Mouse (Mus musculus) heart, adult 2 months (tissue): ENCODE measurements around the gene Plcb2. TPM values are rescaled to one million over a fixed set of nuclear protein-coding genes. Genes with fewer than 3 reads are reported as not detected.

Experiments
- DNase-seq, 2 experiments: peaks; one replicate each; pipeline ENCODE4 v3.0.0; 2021
- H3K27ac ChIP-seq: fragments of 200-600 bp; 2 replicates; pipeline ENCODE4 v1.8.1; 2022
- H3K27me3 ChIP-seq: fragments of 200-500 bp; 2 replicates; pipeline ENCODE4 v1.6.1; 2012; ENCODE audit warnings: mild to moderate bottlenecking, low read length, inconsistent platforms, mixed read lengths; ENCODE audit not compliant: control insufficient read depth, insufficient read depth
- H3K36me3 ChIP-seq: fragments of 200-500 bp; 2 replicates; pipeline ENCODE4 v1.6.1; 2012; ENCODE audit warnings: low read length, inconsistent platforms; ENCODE audit not compliant: control insufficient read depth, insufficient read depth
- H3K4me1 ChIP-seq: fragments of 200-500 bp; 2 replicates; pipeline ENCODE4 v1.6.1; 2011; ENCODE audit warnings: low read length; ENCODE audit not compliant: control insufficient read depth, insufficient read depth
- H3K4me3 ChIP-seq: fragments of 200-600 bp; 2 replicates; pipeline ENCODE4 v1.8.1; 2022
- H3K79me2 ChIP-seq: fragments of 200-500 bp; replicated peaks from 2 replicates; pipeline ENCODE4 v1.6.1; 2012; ENCODE audit warnings: mild to moderate bottlenecking, inconsistent platforms, low read length, moderate library complexity, mixed read lengths; ENCODE audit not compliant: control insufficient read depth, insufficient read depth
- H3K9ac ChIP-seq: fragments of 200-500 bp; 2 replicates; pipeline ENCODE4 v1.6.1; 2012; ENCODE audit warnings: low read depth, mild to moderate bottlenecking, control low read depth, inconsistent platforms, low read length, mixed read lengths
- CTCF ChIP-seq: fragments of 200-600 bp; IDR thresholded peaks from 2 replicates; pipeline ENCODE4 v1.8.1; 2022; ENCODE audit warnings: antibody characterized with exemption, mild to moderate bottlenecking, moderate library complexity
- EP300 ChIP-seq: fragments of 200-500 bp; IDR thresholded peaks from 2 replicates; pipeline ENCODE4 v1.6.1; 2011; ENCODE audit warnings: low read depth, low read length, control low read depth; ENCODE audit not compliant: insufficient read depth
- POLR2A ChIP-seq: fragments of 200-500 bp; IDR thresholded peaks from 2 replicates; pipeline ENCODE4 v1.6.1; 2011; ENCODE audit warnings: mild to moderate bottlenecking, low read depth, low read length, control low read depth; ENCODE audit not compliant: insufficient read depth
- WGBS: fragments of 180-500 bp; shearing (Covaris S2); methylation state at CpG from one replicate; pipeline ENCODE4 v1.1.7; 2018; 5-methylcytosine and 5-hydroxymethylcytosine counted together
- intact Hi-C: fragments of 180-260 bp; cut with DNase I; formaldehyde crosslinking; loops from one replicate; pipeline ENCODE4 v1.15.1; 2025
- polyA plus RNA-seq: library from polyadenylated mRNA; depleted of rRNA; stranded (reverse); fragments of >200 nt; gene quantifications from 2 replicates; pipeline ENCODE4 v1.2.3, GENCODE M21; 2012
- total RNA-seq, 2 experiments: library from RNA; stranded (reverse); gene quantifications; 2 replicates each; pipeline ENCODE4 v1.2.3; 2021

Plcb2 gene
- total and polyA plus RNA-seq, 3 experiments = 2.4 to 2.6 (median 2.5) TPM

DNA sequence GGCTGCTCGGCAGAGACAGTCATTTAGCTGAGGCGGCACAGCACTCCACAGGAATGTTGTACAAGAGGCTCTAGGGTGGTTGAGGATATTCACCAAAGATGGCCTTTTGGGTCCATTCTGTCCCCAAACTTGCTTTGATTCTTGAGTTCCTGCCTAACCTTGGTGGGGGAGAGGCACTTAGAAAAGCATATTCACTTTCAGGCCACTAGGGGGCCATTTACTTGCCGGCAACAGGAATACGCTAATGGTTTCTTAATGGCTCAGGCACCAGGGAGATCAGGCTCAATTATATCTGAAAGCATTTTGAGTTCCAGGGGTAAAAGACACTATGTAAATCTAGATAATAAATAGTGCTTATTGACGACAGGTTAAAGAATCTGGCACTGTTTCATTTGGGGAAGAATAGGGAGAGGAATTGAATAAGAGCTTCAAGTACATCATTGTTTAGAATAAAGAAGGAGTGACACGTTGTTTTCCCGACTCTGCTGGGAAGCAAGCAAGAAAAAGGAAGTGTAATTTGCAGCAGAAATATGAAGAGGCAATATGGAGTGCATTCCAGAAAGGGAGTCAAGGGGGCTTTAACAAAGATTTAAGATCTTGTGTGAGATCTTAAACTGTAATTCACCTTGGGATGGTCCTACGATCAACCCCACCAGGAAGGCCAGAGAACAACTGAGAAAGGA, 15.2 kb upstream of the Plcb2 start:
- DNase-seq = peak in 1 of 2 experiments; percentile 29
- Histone ChIP-seq H3K9ac (no peak overlapping the region), H3K79me2 (no peaks in the 10 kb centered on the region), H3K4me1 (peaks cover 6% of the 10 kb centered on the region), H3K36me3 (0 out of 2 replicates have a peak, but pooled peaks cover under 1% of the 10 kb centered on the region), H3K27ac (no peak overlapping the region), H3K4me3 (no peak overlapping the region), H3K27me3 (no peaks in the 10 kb centered on the region)
- WGBS = 27% methylated on average over 8 of the region's 8 CpGs
- intact Hi-C loops = loop anchor here (1.0 to 10.0 kb wide), 3 partner anchors 36 to 259 kb away; partner anchors contain the start of gene Disp2
- TF ChIP-seq EP300 (peak; percentile 58; the same call in 1 of the 2 replicates), CTCF (peak; percentile 96), POLR2A (no peak)

- DNase-seq = no peak
- H3K79me2 ChIP-seq = no peaks in the 10 kb centered on the region
- H3K4me1 ChIP-seq = peaks cover 4% of the 10 kb centered on the region
- no peak overlapping the region for H3K9ac ChIP-seq
- no peak overlapping the region for H3K4me3 ChIP-seq
- TF ChIP-seq EP300 = no peak
- no peak for TF ChIP-seq POLR2A
- TF ChIP-seq CTCF = no peak
- no peaks in the 10 kb centered on the region for H3K27me3 ChIP-seq
- WGBS = 55% methylated on average over 9 of the region's 9 CpGs
- no peak overlapping the region for H3K27ac ChIP-seq
- intact Hi-C loops = loop anchor here (10.0 kb wide), 1 partner anchor 256 kb away; no protein-coding TSS in a partner anchor
- no peaks in the 10 kb centered on the region for H3K36me3 ChIP-seq
Measured at GRCm38 (mm10) chr2:118741183-118741582, 12.9 kb upstream of the Plcb2 start.

DNA sequence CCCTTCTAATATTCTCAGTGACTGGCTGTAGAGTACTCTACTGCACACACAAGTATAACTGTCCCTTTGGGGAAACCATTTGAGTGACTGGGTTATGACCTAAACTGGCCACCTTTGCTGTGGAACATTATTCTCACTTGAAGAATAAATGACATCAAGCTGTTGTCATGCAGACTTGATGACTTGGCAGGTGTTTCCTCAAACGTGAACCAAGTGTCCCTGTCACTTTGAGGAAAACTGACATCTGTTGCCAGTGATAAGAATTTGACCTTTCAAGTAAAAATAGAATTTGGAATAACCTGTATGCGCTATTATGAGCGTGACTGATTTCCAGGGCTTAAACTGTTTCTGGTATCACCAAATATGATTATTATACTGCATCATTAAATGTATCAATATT, 12.1 kb upstream of the Plcb2 start:
- Histone ChIP-seq H3K9ac (no peak overlapping the region), H3K36me3 (no peaks in the 10 kb centered on the region), H3K27ac (no peak overlapping the region), H3K27me3 (no peaks in the 10 kb centered on the region), H3K4me3 (no peak overlapping the region), H3K79me2 (no peaks in the 10 kb centered on the region), H3K4me1 (peaks cover 4% of the 10 kb centered on the region)
- intact Hi-C loops = loop anchor here (10.0 kb wide), 1 partner anchor 256 kb away; no protein-coding TSS in a partner anchor
- DNase-seq = no peak
- 10% methylated on average over 3 of the region's 3 CpGs for WGBS
- no peak for TF ChIP-seq EP300
- TF ChIP-seq POLR2A = no peak
- no peak for TF ChIP-seq CTCF

- Histone ChIP-seq H3K4me3 (no peak overlapping the region), H3K36me3 (no peaks in the 10 kb centered on the region), H3K9ac (no peak overlapping the region), H3K79me2 (no peaks in the 10 kb centered on the region), H3K4me1 (no peaks in the 10 kb centered on the region), H3K27ac (no peak overlapping the region), H3K27me3 (no peaks in the 10 kb centered on the region)
- intact Hi-C loops = no loop called here
- 52% methylated on average over 5 of the region's 5 CpGs for WGBS
- DNase-seq = peak in 1 of 2 experiments; percentile 7
- TF ChIP-seq CTCF (no peak), EP300 (no peak), POLR2A (no peak)
Measured at GRCm38 (mm10) chr2:118733341-118733740, 5.1 kb upstream of the Plcb2 start.

GRCm38 (mm10) chr2:118731981-118732380, 3.7 kb upstream of the Plcb2 start:
- H3K27me3 ChIP-seq = no peaks in the 10 kb centered on the region
- intact Hi-C loops = no loop called here
- TF ChIP-seq POLR2A = no peak
- TF ChIP-seq EP300 = no peak
- TF ChIP-seq CTCF = no peak
- H3K79me2 ChIP-seq = no peaks in the 10 kb centered on the region
- H3K36me3 ChIP-seq = no peaks in the 10 kb centered on the region
- DNase-seq = peak in 1 of 2 experiments; percentile 6
- WGBS = 80% methylated on average over 5 of the region's 5 CpGs
- H3K4me3 ChIP-seq = no peak overlapping the region
- no peak overlapping the region for H3K27ac ChIP-seq
- H3K4me1 ChIP-seq = no peaks in the 10 kb centered on the region
- H3K9ac ChIP-seq = no peak overlapping the region

DNA sequence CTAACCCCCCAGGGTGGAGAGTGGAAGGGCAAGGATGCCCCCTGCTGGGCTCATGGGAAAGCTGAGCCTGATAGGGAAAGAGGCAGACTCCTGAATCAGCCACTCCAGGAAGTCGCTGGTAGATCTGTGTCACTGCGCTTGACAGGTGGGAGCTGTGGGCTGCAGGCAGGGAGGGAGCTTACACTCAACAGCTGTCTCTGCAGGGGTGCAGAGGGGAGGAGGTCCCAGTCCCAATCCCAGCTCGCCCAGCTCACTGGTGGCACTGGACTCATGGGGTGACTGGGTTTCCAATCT, 2.3 kb upstream of the Plcb2 start:
- intact Hi-C loops = loop anchor here (1.0 kb wide), 2 partner anchors 30 to 92 kb away; no protein-coding TSS in a partner anchor

More for the DNA sequence above, 2.3 kb upstream of the Plcb2 start:
- TF ChIP-seq CTCF (peak; percentile 87), EP300 (peak; percentile 88), POLR2A (no peak)
- H3K27ac ChIP-seq = no peak overlapping the region
- H3K4me1 ChIP-seq = no peaks in the 10 kb centered on the region
- H3K27me3 ChIP-seq = no peaks in the 10 kb centered on the region
- peak; percentile 78 to 79 for DNase-seq
- no peak overlapping the region for H3K4me3 ChIP-seq
- WGBS = 14% methylated on average over 3 of the region's 3 CpGs
- no peak overlapping the region for H3K9ac ChIP-seq
- H3K36me3 ChIP-seq = no peaks in the 10 kb centered on the region
- H3K79me2 ChIP-seq = no peaks in the 10 kb centered on the region
